In the genomic region with DNA sequence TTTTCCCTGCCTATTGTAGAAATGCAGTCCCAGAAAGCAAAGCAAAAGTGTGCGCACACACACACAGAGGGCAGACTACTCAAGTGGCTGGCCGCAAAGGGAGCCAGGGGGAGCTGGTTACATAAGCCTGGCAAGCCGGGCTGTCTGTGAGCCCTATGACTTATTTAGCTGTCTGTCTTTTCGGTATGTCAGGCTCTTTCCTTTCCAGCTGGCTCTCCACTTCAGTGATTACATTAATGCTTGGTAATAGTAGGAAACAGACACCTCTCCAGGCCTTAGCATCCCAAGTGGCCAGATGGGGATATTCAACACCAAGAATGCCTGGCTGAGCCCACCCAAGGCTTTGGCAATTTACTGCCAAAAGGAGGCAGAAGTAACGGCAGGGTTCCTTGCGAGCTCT, we compare ENCODE assay signal across 11 mouse cellular contexts.
A peak's percentile ranks its signal among the peaks of the same experiment; 100 is the strongest.
DNase-seq lines count a peak whose midpoint lies in the region; ATAC-seq lines count a peak whose summit lies in the region.
"Had no signal": no experiment of that assay in that cellular context is flagged by ENCODE, and none has a peak within 500 bp of the region (broad histone marks: within the 10 kb centered on the region; RNA-seq: fewer than 3 reads in every experiment).

No protein-coding gene starts in this region.

- H3K4me3 ChIP-seq in intestine, embryonic 14.5 days (ENCODE audit: low read depth, low read length) = no peak overlapping the region
- no peak overlapping the region for H3K4me3 ChIP-seq in intestine, embryonic 15.5 days (replicated peaks)
- H3K4me3 ChIP-seq in embryonic facial prominence, embryonic 11.5 days (ENCODE audit: low read depth, low read length) = no peak overlapping the region
- H3K4me3 ChIP-seq: erythroblast, embryonic 14.5 days had no signal

- H3K9ac ChIP-seq in intestine, embryonic 14.5 days (ENCODE audit: low read length) = no peak overlapping the region
- H3K9ac ChIP-seq in intestine, embryonic 15.5 days = no peak overlapping the region
- H3K9ac ChIP-seq in embryonic facial prominence, embryonic 11.5 days (replicated peaks; ENCODE audit: low read length) = no peak overlapping the region

- no peak for ATAC-seq in intestine, embryonic 14.5 days (replicated peaks; ENCODE audit: low FRiP score, low TSS enrichment, low read depth)
- no peak for ATAC-seq in intestine, embryonic 15.5 days
- ATAC-seq in embryonic facial prominence, embryonic 11.5 days (replicated peaks; ENCODE audit: insufficient number of reproducible peaks, low FRiP score, low TSS enrichment, low read depth) = no peak
- ATAC-seq in inflammation-experienced regulatory T-cells, adult 6 months = no peak

- H3K4me2 ChIP-seq in intestine, embryonic 14.5 days (ENCODE audit: low read length) = no peak overlapping the region
- H3K4me2 ChIP-seq in intestine, embryonic 15.5 days (replicated peaks) = no peak overlapping the region
- H3K4me2 ChIP-seq in embryonic facial prominence, embryonic 11.5 days (ENCODE audit: low read depth, low read length) = no peak overlapping the region

- H3K36me3 ChIP-seq in intestine, embryonic 14.5 days (ENCODE audit: control insufficient read depth, insufficient read depth, low read length) = no peaks in the 10 kb centered on the region
- no peaks in the 10 kb centered on the region for H3K36me3 ChIP-seq in intestine, embryonic 15.5 days
- H3K36me3 ChIP-seq in embryonic facial prominence, embryonic 11.5 days (replicated peaks; ENCODE audit: control insufficient read depth, insufficient read depth, low read depth, low read length) = no peaks in the 10 kb centered on the region
- H3K36me3 ChIP-seq: G1E had no signal

- no peaks in the 10 kb centered on the region for H3K4me1 ChIP-seq in intestine, embryonic 14.5 days (replicated peaks; ENCODE audit: control insufficient read depth, insufficient read depth, low read length)
- 0 out of 2 replicates have a peak, but pooled peaks cover 5% of the 10 kb centered on the region for H3K4me1 ChIP-seq in intestine, embryonic 15.5 days (replicated peaks)
- peaks cover under 1% of the 10 kb centered on the region; the same call in 1 of the 2 replicates for H3K4me1 ChIP-seq in embryonic facial prominence, embryonic 11.5 days (ENCODE audit: control insufficient read depth, insufficient read depth, low read length)

- DNase-seq in intestine, embryonic 14.5 days (ENCODE audit: low spot score) = peak; percentile 55
- DNase-seq in brain, adult 2 months (ENCODE audit: low read depth, low spot score) = peak; percentile 63
- DNase-seq in embryonic facial prominence, embryonic 11.5 days (ENCODE audit: low spot score) = peak; percentile 51
- peak; percentile 19 to 43 for DNase-seq in heart, postnatal 36 days
- DNase-seq in liver = no peak
- DNase-seq in frontal cortex, postnatal 36 days (ENCODE audit: low spot score in 2 of 2) = no peak
- DNase-seq: kidney, adult 9 months had no signal

- H3K27ac ChIP-seq in intestine, embryonic 14.5 days (ENCODE audit: low read depth) = no peak overlapping the region
- no peak overlapping the region for H3K27ac ChIP-seq in intestine, embryonic 15.5 days
- H3K27ac ChIP-seq in embryonic facial prominence, embryonic 11.5 days (replicated peaks; ENCODE audit: low read depth, low read length) = no peak overlapping the region

- no peaks in the 10 kb centered on the region for H3K27me3 ChIP-seq in intestine, embryonic 14.5 days (replicated peaks; ENCODE audit: control insufficient read depth, insufficient read depth, low read length)
- H3K27me3 ChIP-seq in intestine, embryonic 15.5 days (replicated peaks) = no peaks in the 10 kb centered on the region
- H3K27me3 ChIP-seq in embryonic facial prominence, embryonic 11.5 days (ENCODE audit: control insufficient read depth, insufficient read depth, low read length) = no peaks in the 10 kb centered on the region

- intact Hi-C loops in heart, postnatal 36 days (cut with DNase I) = loop anchor here (5.0 kb wide), 1 partner anchor 158 kb away; no protein-coding TSS in a partner anchor

- 32% methylated on average over 6 of the region's 6 CpGs for WGBS in intestine, embryonic 14.5 days
- 43% methylated on average over 6 of the region's 6 CpGs for WGBS in intestine, embryonic 15.5 days
- 33% methylated on average over 6 of the region's 6 CpGs for WGBS in embryonic facial prominence, embryonic 11.5 days

- H3K9me3 ChIP-seq in intestine, embryonic 14.5 days (ENCODE audit: control insufficient read depth, low read length) = no peaks in the 10 kb centered on the region
- no peaks in the 10 kb centered on the region for H3K9me3 ChIP-seq in intestine, embryonic 15.5 days
- no peaks in the 10 kb centered on the region for H3K9me3 ChIP-seq in embryonic facial prominence, embryonic 11.5 days (replicated peaks; ENCODE audit: control insufficient read depth, low read length)

Comparison
In these comparisons a context has a peak if more than half of its experiments do, and no peak if none do; other contexts are left out.
1. DNase-seq: peak in intestine, embryonic 14.5 days (single experiment), brain, adult 2 months (single experiment), embryonic facial prominence, embryonic 11.5 days (single experiment) and heart, postnatal 36 days (2 of 2); none in liver (single experiment) and frontal cortex, postnatal 36 days (0 of 2).